Mouse (Mus musculus) naive thymus-derived CD4-positive, alpha-beta T cell, adult 2 months (primary cell): Measurements from ENCODE around the gene Gm42372.

ENCODE experiments used
- DNase-seq: peaks from one replicate; pipeline ENCODE4 v3.0.0-alpha.2; 2011; ENCODE audit warnings: low read depth

The Gm42372 gene

GRCm38 (mm10) chr7:17007300-17007699 is 24.4 kb downstream of the Gm42372 start:
- DNase-seq, result peak; percentile 62

GRCm38 (mm10) chr7:17009326-17010009 is 26.6 kb downstream of the Gm42372 start:
- peak; percentile 62 for DNase-seq

GRCm38 (mm10) chr7:17010010-17010347 is 27.1 kb downstream of the Gm42372 start:
- DNase-seq, result no peak

GRCm38 (mm10) chr7:17011909-17012590 is 29.2 kb downstream of the Gm42372 start:
- DNase-seq, result no peak

GRCm38 (mm10) chr7:17015381-17015780 is 32.5 kb downstream of the Gm42372 start:
- DNase-seq, result no peak

GRCm38 (mm10) chr7:17017036-17017435 is 34.1 kb downstream of the Gm42372 start:
- DNase-seq, result no peak

- DNase-seq, result no peak
Measured at GRCm38 (mm10) chr7:17017921-17018320, 35.0 kb downstream of the Gm42372 start.

GRCm38 (mm10) chr7:17019426-17020166 is 36.7 kb downstream of the Gm42372 start:
- DNase-seq, result no peak

- DNase-seq, result no peak
Measured at GRCm38 (mm10) chr7:17022176-17022575, 39.3 kb downstream of the Gm42372 start.

- no peak for DNase-seq
Measured at GRCm38 (mm10) chr7:17023701-17024100, 40.8 kb downstream of the Gm42372 start.

GRCm38 (mm10) chr7:17024141-17024540 is 41.3 kb downstream of the Gm42372 start:
- peak; percentile 33 for DNase-seq

GRCm38 (mm10) chr7:17024814-17025504 is 42.1 kb downstream of the Gm42372 start:
- DNase-seq, result peak; percentile 51

GRCm38 (mm10) chr7:17025505-17025894 is 42.6 kb downstream of the Gm42372 start:
- DNase-seq, result no peak

GRCm38 (mm10) chr7:17025896-17026622 is 43.2 kb downstream of the Gm42372 start:
- DNase-seq, result peak; percentile 17

- peak; percentile 76 for DNase-seq
Measured at GRCm38 (mm10) chr7:17026710-17027587, 44.1 kb downstream of the Gm42372 start.

GRCm38 (mm10) chr7:17027588-17028343 is 44.9 kb downstream of the Gm42372 start, which contains the start of gene Ppp5c:
Gene Ppp5c, minus strand, starts transcription at chr7:17027924.
- DNase-seq, result peak; percentile 74

GRCm38 (mm10) chr7:17028923-17029322 is 46.0 kb downstream of the Gm42372 start:
- DNase-seq, result no peak

- DNase-seq, result peak; percentile 60
Measured at GRCm38 (mm10) chr7:17030239-17030638, 47.4 kb downstream of the Gm42372 start.
